Mouse (Mus musculus) CD4-positive, CD25-positive, alpha-beta regulatory T cell, adult 2 months (primary cell): ENCODE results near the gene Pi4ka.

Experiments used
- DNase-seq: peaks from one replicate; pipeline ENCODE4 v3.0.0-alpha.2; 2012; ENCODE audit warnings: low read depth, low spot score

Pi4ka gene

DNA sequence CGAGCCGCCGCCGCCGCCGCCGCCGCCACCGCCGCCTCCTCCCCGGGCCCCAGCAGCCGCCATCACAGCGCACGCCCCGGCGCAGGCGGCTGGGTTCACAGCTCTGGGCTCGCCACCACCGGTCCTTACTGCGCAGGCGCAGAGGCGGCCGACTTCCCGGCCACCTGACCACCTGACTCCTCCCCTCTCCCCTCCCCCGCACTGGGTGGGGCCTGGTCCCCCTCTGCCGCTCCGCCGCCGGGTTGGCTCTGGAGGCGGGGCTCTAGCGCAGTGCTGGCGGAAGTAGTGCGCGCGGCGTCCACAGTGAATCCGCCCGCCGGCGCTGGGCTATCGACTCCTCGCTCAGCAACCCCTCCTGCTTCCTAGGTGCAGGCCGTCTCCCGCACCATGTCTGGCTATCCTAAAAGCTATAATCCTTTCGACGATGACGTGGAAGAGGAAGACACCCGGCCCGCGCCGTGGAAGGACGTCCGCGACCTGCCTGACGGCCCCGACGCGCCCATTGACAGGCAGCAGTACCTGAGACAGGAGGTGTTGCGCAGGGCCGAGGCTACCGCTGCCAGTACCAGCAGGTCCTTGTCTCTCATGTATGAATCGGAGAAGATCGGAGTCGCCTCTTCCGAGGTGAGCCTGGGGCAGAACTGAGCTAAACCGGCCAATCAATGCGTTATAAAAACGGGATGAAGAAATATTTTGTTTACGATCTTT is at the start of gene Pi4ka, which contains the start of gene Snap29:
TSS of gene Pi4ka (minus strand) at position 579 of the 708 bp plus-strand sequence.
TSS of gene Snap29 (plus strand) at position 251 of the 708 bp plus-strand sequence.
- peak; percentile 100 for DNase-seq

DNA sequence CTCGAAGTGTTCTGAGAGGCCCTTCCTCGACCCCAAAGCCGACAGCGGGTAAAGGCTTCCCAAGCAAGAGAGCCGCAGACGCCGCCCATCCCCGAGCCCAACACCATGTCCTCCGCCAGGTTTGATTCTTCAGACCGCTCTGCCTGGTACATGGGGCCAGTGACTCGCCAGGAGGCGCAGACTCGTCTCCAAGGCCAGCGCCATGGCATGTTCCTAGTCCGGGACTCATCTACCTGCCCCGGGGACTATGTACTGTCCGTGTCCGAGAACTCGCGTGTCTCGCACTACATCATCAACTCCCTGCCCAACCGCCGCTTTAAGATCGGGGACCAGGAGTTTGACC is 46.2 kb upstream of the Pi4ka start:
- peak; percentile 61 for DNase-seq

DNA sequence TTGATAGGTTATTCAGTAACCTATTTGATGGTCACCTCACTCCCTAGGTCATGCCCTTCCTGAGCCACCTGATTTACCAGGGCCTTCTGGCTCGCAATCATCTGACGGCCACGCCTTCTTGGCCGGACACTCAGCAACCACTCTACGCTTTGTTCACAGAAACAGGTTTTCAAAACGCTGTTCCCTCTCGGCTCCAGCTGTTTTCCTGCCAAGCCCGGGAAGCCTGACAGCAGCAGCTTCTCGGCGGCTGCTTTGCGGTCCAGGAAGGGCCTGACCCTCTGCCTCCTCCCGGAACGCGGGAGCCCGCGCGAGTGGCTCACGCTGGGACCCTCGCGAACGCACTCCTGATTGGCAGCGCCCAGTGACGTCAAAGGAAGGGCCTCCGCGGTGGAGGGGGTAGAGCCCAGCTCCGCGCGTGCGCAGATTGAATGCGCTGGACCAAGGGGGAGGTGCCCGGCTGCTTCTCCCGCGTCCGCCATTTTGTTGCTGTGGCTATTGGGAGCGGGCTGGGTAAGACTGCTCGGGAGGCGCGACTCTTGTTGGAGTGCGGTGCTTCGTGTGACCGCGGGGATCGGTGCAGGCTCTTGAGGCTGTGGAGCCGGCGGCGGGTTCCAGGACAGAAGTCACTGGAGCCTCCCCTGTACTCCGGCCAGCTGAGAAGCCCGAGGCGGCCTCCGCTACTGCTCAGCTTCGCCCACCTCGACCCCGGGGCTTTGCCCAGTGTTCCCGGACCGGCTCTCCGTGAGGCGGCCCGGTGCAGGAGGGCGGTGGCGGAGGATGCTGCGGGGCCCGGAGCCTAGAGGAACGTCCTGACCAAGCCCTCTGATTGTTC is 45.6 kb upstream of the Pi4ka start, which contains the start of gene Crkl:
TSS of gene Crkl (plus strand) at position 447 of the 832 bp plus-strand sequence.
- peak; percentile 98 for DNase-seq

DNA sequence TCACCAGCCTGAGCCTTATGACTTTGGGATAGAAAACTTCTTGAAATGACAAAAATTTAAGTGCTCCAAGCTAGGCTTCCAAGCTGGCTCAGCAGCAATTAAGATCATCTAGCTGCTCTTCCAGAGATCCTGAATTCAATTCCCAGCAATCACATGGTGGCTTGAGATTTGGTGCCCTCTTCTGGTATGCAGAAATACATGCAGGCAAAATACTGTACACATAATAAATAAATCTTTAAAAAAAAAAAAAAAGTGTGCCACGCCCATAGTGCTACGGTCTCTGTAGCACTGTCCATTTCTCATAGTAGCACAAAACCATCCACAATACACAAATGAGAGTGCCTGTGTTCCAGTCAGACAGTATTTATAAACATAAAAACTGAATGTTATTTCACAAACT is 26.5 kb upstream of the Pi4ka start:
- peak; percentile 31 for DNase-seq

DNA sequence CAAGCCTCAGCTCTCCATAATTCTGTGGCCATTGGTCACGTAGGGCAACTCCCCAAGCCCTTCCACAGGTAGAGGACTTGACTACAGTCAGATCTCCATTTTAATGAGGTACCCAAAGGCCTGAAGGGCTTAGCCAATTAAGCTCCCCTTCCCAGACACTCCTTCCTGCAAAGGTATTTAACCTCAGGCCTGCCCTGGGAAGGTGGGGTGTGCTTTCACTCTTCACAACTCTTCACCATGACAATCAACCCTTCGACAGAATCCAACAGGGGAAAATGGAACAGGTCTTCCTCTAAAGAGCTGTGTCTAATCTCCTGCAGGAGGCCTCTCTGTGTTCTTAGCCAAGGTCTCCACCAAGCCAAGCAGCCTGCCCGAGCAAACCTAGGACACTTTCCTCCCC is 16.9 kb upstream of the Pi4ka start:
- DNase-seq: no peak

DNA sequence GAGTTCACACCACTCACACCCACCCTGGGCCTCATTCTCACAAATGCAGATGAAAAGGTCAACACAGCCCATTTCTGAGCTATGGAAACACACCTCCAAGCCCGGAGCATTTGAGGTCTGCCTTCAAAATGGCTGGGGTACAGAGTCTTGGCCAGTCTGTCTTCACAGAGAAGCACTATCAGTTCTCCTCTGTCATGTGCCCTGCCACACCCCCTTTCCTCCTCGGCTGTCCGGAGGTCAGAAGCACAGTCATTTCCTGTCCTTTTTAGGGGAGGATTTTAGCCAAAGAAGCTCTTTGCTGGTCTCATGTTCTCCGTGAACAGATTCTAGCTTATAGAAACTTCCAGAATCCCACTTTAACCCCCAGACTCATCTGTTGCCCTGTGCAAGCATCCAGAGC is 4.1 kb upstream of the Pi4ka start:
- no peak for DNase-seq

DNA sequence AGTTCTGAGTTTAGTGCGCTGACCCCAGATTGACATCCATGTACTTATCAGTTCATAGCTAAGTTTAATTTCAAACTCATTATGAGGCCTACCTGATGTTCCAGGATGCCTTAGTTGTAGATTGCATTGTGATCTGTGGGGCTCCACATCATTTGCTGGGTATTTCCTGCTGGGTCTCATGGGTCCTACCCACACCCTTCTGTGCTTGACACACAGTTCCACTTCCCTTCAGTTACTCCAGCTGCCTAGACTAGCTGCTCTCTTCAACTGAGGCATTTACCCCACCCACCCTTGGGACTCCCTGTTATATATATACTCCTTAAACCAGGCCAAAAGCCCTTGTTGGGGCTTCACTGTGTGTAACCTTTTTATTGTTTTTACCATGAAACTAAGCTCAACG is 2.9 kb upstream of the Pi4ka start:
- DNase-seq: no peak

DNA sequence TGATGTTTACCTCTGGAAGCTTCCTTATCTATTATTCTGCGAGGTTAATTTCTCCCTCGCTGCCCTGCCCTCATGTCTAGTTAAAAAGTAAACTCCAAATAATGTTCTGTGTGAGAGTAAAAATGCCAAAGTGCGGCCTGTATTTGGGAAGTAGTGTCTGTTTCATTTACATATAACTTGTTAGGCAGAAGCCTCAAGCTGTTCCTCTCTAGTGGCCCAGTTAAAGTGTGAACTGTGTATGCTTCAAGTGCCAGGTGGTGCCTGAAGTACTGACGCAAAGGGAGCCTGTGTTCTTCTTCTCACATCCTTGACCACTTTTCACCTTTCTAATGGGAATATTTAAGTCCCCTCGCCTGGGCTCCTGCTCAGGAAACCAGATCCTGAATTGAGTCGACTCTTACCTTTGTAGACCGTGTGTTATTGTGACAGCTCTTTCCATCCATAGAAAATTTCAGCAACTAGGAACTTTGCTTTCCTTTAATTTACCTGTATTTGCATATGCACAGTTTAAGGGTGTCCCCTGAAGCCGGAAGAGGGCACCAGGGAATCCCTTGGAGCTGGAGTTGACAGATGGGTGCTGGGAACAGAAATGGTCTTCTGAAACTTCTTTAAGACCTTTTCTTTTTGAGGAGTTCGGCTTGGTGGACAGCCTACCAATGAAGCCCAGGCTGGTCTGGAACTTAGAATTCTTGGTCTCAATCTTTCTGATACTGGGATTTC is 558 bp upstream of the Pi4ka start:
- no peak for DNase-seq

DNA sequence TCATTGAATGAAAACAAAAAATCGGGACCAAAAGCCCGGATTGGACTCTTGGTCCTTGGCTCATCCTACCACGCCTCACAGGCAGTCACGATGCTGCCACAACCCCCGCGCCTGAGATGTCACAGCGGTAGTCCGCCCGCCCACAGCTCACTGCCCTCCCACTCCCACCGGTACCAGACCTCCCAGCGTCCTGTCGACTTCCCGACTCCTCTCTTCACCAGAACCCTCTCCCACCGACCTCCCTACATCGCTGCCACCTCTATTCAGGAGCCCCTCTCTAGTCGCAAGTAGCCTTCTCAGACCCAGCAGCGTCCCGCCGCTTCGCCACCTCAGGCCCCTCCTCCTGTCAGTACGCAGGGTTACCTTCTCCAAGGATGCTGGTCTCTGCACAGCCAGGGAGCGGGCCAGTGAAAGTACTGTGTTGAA is 830 bp downstream of the Pi4ka start:
- DNase-seq: peak; percentile 71

- peak; percentile 81 for DNase-seq
Observed at GRCm38 (mm10) chr16:17402855-17403254, 3.3 kb downstream of the Pi4ka start.

DNA sequence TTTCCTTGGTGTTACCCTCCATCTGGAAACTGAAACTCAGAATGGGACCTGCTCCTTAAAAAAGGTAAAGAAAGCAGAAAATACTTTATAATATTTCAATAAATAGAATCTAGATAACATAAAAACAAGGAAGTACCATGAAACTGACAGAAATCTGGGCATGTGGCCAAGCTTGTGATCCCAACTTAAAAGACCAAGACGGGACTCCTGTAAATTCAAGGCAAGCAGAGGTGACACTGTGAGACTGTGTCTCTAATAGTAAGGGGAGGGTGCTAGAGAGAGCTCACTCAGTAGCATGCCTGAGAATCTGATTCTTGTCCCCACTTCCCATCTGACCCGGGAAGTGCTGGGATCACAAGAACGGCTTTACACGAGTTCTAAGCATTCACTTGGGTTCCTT is 13.3 kb downstream of the Pi4ka start:
- DNase-seq: no peak

GRCm38 (mm10) chr16:17383594-17384326 is 22.4 kb downstream of the Pi4ka start:
- no peak for DNase-seq

DNA sequence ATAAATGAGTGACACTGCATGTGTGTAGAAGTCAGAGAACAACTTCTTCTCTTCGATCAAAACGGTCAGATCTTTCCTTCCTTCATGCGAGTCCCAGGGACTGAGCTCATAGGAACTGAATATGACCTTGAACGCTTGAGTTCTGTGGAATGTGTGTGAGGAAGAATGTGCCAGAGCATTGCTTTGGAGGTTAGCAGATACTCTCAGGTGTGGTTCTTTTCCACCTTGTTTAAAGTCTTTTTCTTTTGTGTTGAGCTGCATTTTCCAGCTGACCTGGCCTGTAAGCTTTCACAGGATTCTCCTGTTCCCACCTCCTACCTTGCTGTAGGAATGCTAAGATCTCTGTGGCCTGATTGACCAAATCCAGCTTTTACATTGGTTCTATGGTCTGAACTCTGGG is 23.8 kb downstream of the Pi4ka start:
- no peak for DNase-seq

GRCm38 (mm10) chr16:17358787-17359186 is 47.3 kb downstream of the Pi4ka start:
- DNase-seq: no peak

DNA sequence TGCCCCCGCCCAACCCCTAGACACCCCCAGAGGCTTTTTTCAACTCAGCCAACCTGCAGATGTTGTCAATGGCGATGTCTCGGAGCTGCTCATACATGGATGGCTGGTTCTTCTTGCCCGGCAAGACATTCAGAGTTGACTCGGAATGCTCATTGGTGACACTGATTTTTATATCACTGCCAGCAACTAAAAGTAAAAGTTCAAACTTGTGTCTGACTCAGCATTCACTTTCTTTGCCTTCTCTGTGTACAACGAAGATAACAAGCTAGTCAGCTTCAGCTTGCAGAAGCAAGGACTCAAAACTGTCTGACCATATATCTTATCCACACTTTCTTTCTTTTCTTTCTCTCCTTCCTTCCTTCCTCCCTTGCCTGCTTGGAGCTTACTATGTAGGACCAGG is 50.1 kb downstream of the Pi4ka start:
- DNase-seq: no peak

GRCm38 (mm10) chr16:17346766-17347165 is 59.3 kb downstream of the Pi4ka start:
- DNase-seq: no peak

- no peak for DNase-seq
Observed at GRCm38 (mm10) chr16:17345813-17346155, 60.3 kb downstream of the Pi4ka start.

DNA sequence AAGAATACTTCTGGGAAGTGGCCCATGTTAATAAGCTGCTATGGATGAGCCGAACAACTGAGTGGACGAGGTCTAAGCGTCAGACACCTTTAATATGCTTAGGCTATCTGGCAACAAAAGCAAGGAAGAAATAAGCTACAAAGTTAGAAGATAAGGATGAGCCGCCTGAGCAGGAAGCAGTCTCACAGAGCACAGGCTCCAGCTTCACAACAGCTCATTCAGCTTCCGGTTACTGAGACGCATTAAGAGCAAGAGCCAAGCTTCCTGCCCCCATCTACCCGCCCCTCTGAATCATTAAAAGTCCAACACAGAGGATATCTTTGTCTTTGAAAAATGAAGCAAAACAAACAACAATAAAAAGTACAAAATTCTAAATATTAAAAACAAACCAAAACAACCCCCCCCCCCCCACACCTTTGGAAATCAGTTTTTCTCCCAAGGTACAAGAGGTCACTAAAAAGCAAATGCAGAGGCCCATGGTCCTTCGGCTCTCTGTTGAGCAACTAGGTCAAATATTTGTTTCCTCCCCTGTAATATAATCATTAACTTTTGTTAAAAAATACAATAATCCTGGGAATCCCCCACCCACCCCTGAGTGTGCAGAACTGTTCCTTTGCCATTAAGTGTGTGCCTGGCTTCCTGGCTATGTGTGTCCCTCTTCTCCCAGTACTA is 60.8 kb downstream of the Pi4ka start:
- no peak for DNase-seq

- no peak for DNase-seq
Observed at GRCm38 (mm10) chr16:17341847-17342246, 64.3 kb downstream of the Pi4ka start.

GRCm38 (mm10) chr16:17340705-17341104 is 65.4 kb downstream of the Pi4ka start:
- no peak for DNase-seq

GRCm38 (mm10) chr16:17339701-17340100 is 66.4 kb downstream of the Pi4ka start:
- DNase-seq: no peak
